Mouse (Mus musculus): ENCODE results near the gene Tmem79. TPM values are rescaled to one million over a fixed set of nuclear protein-coding genes. Genes with fewer than 3 reads are reported as not detected.
"Not testable (repeated sequence)": the region's sequence is repeated elsewhere in the genome, so short reads cannot be mapped to it uniquely, and the experiment has no call there.

The Tmem79 gene
- polyA plus RNA-seq, 1 experiment from 2014 or later: 0.82 TPM

- Histone ChIP-seq H3K36me3 (replicated peaks; ENCODE audit: control insufficient read depth, insufficient read depth) (no peaks in the 10 kb centered on the region), H3K4me2 (replicated peaks) (no peak overlapping the region), H3K9me3 (ENCODE audit: control insufficient read depth, low read length) (no peaks in the 10 kb centered on the region), H3K4me1 (replicated peaks; ENCODE audit: control insufficient read depth, insufficient read depth, low read length) (peaks cover 6% of the 10 kb centered on the region; the same call in 1 of the 2 replicates), H3K4me3 (replicated peaks; ENCODE audit: low read length) (no peak overlapping the region), H3K27ac (no peak overlapping the region), H3K9ac (no peak overlapping the region), H3K27me3 (ENCODE audit: control insufficient read depth, insufficient read depth, low read length) (no peaks in the 10 kb centered on the region)
- DNase-seq (ENCODE audit: low spot score): no peak
- ATAC-seq (ENCODE audit: low FRiP score): no peak
- 52% methylated on average over 4 of the region's 4 CpGs for WGBS
These were observed 44.0 kb downstream of the Tmem79 start for GRCm38 (mm10) chr3:88291970-88292369.

DNA sequence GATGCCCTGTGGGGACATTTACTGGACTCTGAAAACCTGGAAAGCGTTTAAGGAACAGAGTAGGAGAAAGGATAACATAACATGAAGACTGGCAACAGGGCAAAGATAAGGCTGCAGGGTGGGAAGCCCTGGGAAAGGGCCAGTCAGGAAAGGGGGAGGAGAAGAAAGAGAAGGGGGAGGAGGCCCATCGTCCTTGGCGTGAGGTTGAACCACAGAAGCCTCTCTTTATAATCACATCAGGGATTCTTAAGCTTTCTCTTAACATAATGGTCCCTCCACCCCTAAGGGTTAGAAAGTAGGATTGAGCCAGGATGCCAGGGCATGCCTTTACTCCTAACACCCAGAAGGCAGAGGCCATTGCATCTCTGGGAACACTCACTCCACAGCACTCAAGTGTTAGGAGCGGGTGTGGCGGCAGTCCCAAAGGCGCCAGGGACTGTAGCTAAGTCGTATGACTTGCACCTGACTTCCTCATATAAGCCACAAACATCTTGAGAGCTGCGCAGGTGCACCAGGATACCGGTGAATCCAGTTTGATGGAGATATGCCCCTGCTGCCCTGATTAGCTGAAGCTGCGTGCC is 47.7 kb downstream of the Tmem79 start:
- H3K9me3 ChIP-seq (ENCODE audit: control insufficient read depth, low read length); DNase-seq (ENCODE audit: low spot score); ATAC-seq (ENCODE audit: low FRiP score); H3K9ac ChIP-seq; H3K4me3 ChIP-seq (replicated peaks; ENCODE audit: low read length); H3K36me3 ChIP-seq (replicated peaks; ENCODE audit: control insufficient read depth, insufficient read depth); H3K4me1 ChIP-seq (replicated peaks; ENCODE audit: control insufficient read depth, insufficient read depth, low read length); H3K27me3 ChIP-seq (ENCODE audit: control insufficient read depth, insufficient read depth, low read length); H3K4me2 ChIP-seq (replicated peaks); H3K27ac ChIP-seq: not testable (repeated sequence)
- 75% methylated on average over 8 of the region's 10 CpGs for WGBS

DNA sequence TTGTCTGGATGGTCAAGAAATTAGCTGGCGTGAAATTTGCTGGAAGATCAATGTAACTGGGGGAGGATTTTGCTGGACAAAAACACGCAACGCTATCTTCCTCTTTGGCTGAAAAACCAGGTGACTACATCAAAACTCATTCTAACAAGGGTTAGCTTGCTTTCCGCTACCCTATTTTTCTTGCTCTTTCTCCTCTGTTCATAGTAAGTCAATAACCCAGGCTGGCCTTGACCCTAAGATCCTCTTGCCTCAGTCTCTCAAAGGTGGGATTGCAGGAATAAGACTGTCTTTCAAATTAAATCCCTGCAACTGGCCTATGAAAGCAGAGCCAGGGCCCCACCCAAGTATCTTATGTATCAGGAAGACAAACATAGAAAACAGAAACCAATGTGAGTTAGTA is 48.8 kb downstream of the Tmem79 start, which contains the start of gene Gm38392:
Gene Gm38392, minus strand, starts transcription at position 101 of the 400 bp plus-strand sequence.
- no peak within 1 kb of the TSS for H3K9ac ChIP-seq
- no peaks in the 10 kb centered on the region for H3K36me3 ChIP-seq (replicated peaks; ENCODE audit: control insufficient read depth, insufficient read depth)
- H3K27me3 ChIP-seq (ENCODE audit: control insufficient read depth, insufficient read depth, low read length): no peaks in the 10 kb centered on the region
- 97% methylated on average over 4 of the region's 4 CpGs for WGBS
- no peak within 1 kb of the TSS for H3K4me3 ChIP-seq (replicated peaks; ENCODE audit: low read length)
- no peak for ATAC-seq (ENCODE audit: low FRiP score)
- no peak within 1 kb of the TSS for H3K27ac ChIP-seq
- H3K4me2 ChIP-seq (replicated peaks): no peak within 1 kb of the TSS
- H3K4me1 ChIP-seq (replicated peaks; ENCODE audit: control insufficient read depth, insufficient read depth, low read length): no peaks in the 10 kb centered on the region
- H3K9me3 ChIP-seq (ENCODE audit: control insufficient read depth, low read length): no peaks in the 10 kb centered on the region
- DNase-seq (ENCODE audit: low spot score): no peak

- not testable (repeated sequence) for H3K27me3 ChIP-seq (ENCODE audit: control insufficient read depth, insufficient read depth, low read length); H3K4me2 ChIP-seq (replicated peaks); H3K4me1 ChIP-seq (replicated peaks; ENCODE audit: control insufficient read depth, insufficient read depth, low read length); H3K9me3 ChIP-seq (ENCODE audit: control insufficient read depth, low read length); H3K4me3 ChIP-seq (replicated peaks; ENCODE audit: low read length); H3K36me3 ChIP-seq (replicated peaks; ENCODE audit: control insufficient read depth, insufficient read depth); ATAC-seq (ENCODE audit: low FRiP score); DNase-seq (ENCODE audit: low spot score); H3K27ac ChIP-seq; H3K9ac ChIP-seq
- WGBS: no CpG with 5 or more reads among the region's 2 CpGs
These were observed 50.4 kb downstream of the Tmem79 start for GRCm38 (mm10) chr3:88285565-88285895.

GRCm38 (mm10) chr3:88284815-88285564 is 51.0 kb downstream of the Tmem79 start:
- H3K27me3 ChIP-seq (ENCODE audit: control insufficient read depth, insufficient read depth, low read length); H3K4me3 ChIP-seq (replicated peaks; ENCODE audit: low read length); H3K27ac ChIP-seq; H3K9me3 ChIP-seq (ENCODE audit: control insufficient read depth, low read length); ATAC-seq (ENCODE audit: low FRiP score); H3K36me3 ChIP-seq (replicated peaks; ENCODE audit: control insufficient read depth, insufficient read depth); H3K9ac ChIP-seq; H3K4me1 ChIP-seq (replicated peaks; ENCODE audit: control insufficient read depth, insufficient read depth, low read length); H3K4me2 ChIP-seq (replicated peaks); DNase-seq (ENCODE audit: low spot score): not testable (repeated sequence)
- WGBS: 93% methylated on average over 14 of the region's 14 CpGs

- H3K4me1 ChIP-seq (replicated peaks; ENCODE audit: control insufficient read depth, insufficient read depth, low read length); ATAC-seq (ENCODE audit: low FRiP score); H3K27me3 ChIP-seq (ENCODE audit: control insufficient read depth, insufficient read depth, low read length); H3K9ac ChIP-seq; H3K4me2 ChIP-seq (replicated peaks); DNase-seq (ENCODE audit: low spot score); H3K27ac ChIP-seq; H3K9me3 ChIP-seq (ENCODE audit: control insufficient read depth, low read length); H3K36me3 ChIP-seq (replicated peaks; ENCODE audit: control insufficient read depth, insufficient read depth); H3K4me3 ChIP-seq (replicated peaks; ENCODE audit: low read length): not testable (repeated sequence)
- WGBS: 63% methylated on average over 11 of the region's 11 CpGs
These were observed 54.6 kb downstream of the Tmem79 start for GRCm38 (mm10) chr3:88281141-88281916.

- DNase-seq (ENCODE audit: low spot score) (no peak), ATAC-seq (ENCODE audit: low FRiP score) (no peak)
- H3K4me1 ChIP-seq (replicated peaks; ENCODE audit: control insufficient read depth, insufficient read depth, low read length): no peaks in the 10 kb centered on the region
- no peak overlapping the region for H3K9ac ChIP-seq
- WGBS: 96% methylated on average over 2 of the region's 2 CpGs
- H3K4me3 ChIP-seq (replicated peaks; ENCODE audit: low read length): no peak overlapping the region
- H3K36me3 ChIP-seq (replicated peaks; ENCODE audit: control insufficient read depth, insufficient read depth): no peaks in the 10 kb centered on the region
- no peaks in the 10 kb centered on the region for H3K27me3 ChIP-seq (ENCODE audit: control insufficient read depth, insufficient read depth, low read length)
- H3K4me2 ChIP-seq (replicated peaks): no peak overlapping the region
- H3K9me3 ChIP-seq (ENCODE audit: control insufficient read depth, low read length): no peaks in the 10 kb centered on the region
- no peak overlapping the region for H3K27ac ChIP-seq
These were observed 55.9 kb downstream of the Tmem79 start for GRCm38 (mm10) chr3:88280035-88280434.

Other genes with a start within 250 kb of the Tmem79 start
- 20.4 and 22.4 TPM in 2 replicates for gene Mef2d, start 193.8 kb downstream of the Tmem79 start, polyA plus RNA-seq (2014; fragmentation: Nextera tagmentation; extraction: Ambion mirVana)
- gene Rhbg, start 81.4 kb downstream of the Tmem79 start, polyA plus RNA-seq (2014; fragmentation: Nextera tagmentation; extraction: Ambion mirVana): 0.48 and 0.76 TPM in 2 replicates
- 0.37 TPM in 1 of 2 replicates, not detected in the other for gene Gm38392, start 48.9 kb downstream of the Tmem79 start, polyA plus RNA-seq (2014; fragmentation: Nextera tagmentation; extraction: Ambion mirVana)
- gene Tsacc, start 39.1 kb downstream of the Tmem79 start, polyA plus RNA-seq (2014; fragmentation: Nextera tagmentation; extraction: Ambion mirVana): 5.8 and 8.5 TPM in 2 replicates
- 455 and 498 TPM in 2 replicates for gene Cct3, start 39.0 kb downstream of the Tmem79 start, polyA plus RNA-seq (2014; fragmentation: Nextera tagmentation; extraction: Ambion mirVana)
- gene Glmp, start 11.1 kb downstream of the Tmem79 start, polyA plus RNA-seq (2014; fragmentation: Nextera tagmentation; extraction: Ambion mirVana): 72.7 and 81.3 TPM in 2 replicates
- 44.2 and 47.9 TPM in 2 replicates for gene Smg5, start 112 bp upstream of the Tmem79 start, polyA plus RNA-seq (2014; fragmentation: Nextera tagmentation; extraction: Ambion mirVana)
- 0.94 and 1.1 TPM in 2 replicates for gene Paqr6, start 28.4 kb upstream of the Tmem79 start, polyA plus RNA-seq (2014; fragmentation: Nextera tagmentation; extraction: Ambion mirVana)
- 0.20 TPM in 1 of 2 replicates, not detected in the other for gene Bglap3, start 36.6 kb upstream of the Tmem79 start, polyA plus RNA-seq (2014; fragmentation: Nextera tagmentation; extraction: Ambion mirVana)
- gene Bglap2, start 42.6 kb upstream of the Tmem79 start, polyA plus RNA-seq (2014; fragmentation: Nextera tagmentation; extraction: Ambion mirVana): not detected in 2 replicates
- gene Bglap, start 48.3 kb upstream of the Tmem79 start, polyA plus RNA-seq (2014; fragmentation: Nextera tagmentation; extraction: Ambion mirVana): not detected in 2 replicates
- 26.0 and 27.4 TPM in 2 replicates for gene Pmf1, start 74.2 kb upstream of the Tmem79 start, polyA plus RNA-seq (2014; fragmentation: Nextera tagmentation; extraction: Ambion mirVana)
- 36.4 and 42.2 TPM in 2 replicates for gene Slc25a44, start 89.0 kb upstream of the Tmem79 start, polyA plus RNA-seq (2014; fragmentation: Nextera tagmentation; extraction: Ambion mirVana)
- gene Sema4a, start 125.0 kb upstream of the Tmem79 start, polyA plus RNA-seq (2014; fragmentation: Nextera tagmentation; extraction: Ambion mirVana): 21.5 and 22.9 TPM in 2 replicates
- 44.3 and 47.3 TPM in 2 replicates for gene Lmna, start 173.8 kb upstream of the Tmem79 start, polyA plus RNA-seq (2014; fragmentation: Nextera tagmentation; extraction: Ambion mirVana)
- 30.8 and 31.0 TPM in 2 replicates for gene Mex3a, start 196.2 kb upstream of the Tmem79 start, polyA plus RNA-seq (2014; fragmentation: Nextera tagmentation; extraction: Ambion mirVana)
- gene Rab25, start 212.2 kb upstream of the Tmem79 start, polyA plus RNA-seq (2014; fragmentation: Nextera tagmentation; extraction: Ambion mirVana): 0.20 TPM in 1 of 2 replicates, not detected in the other
- 102 and 107 TPM in 2 replicates for gene Lamtor2, start 216.9 kb upstream of the Tmem79 start, polyA plus RNA-seq (2014; fragmentation: Nextera tagmentation; extraction: Ambion mirVana)
- gene Ubqln4, start 217.6 kb upstream of the Tmem79 start, polyA plus RNA-seq (2014; fragmentation: Nextera tagmentation; extraction: Ambion mirVana): 42.9 and 53.6 TPM in 2 replicates
- gene Ssr2, start 239.7 kb upstream of the Tmem79 start, polyA plus RNA-seq (2014; fragmentation: Nextera tagmentation; extraction: Ambion mirVana): 117 and 129 TPM in 2 replicates